Mouse (Mus musculus) testis, postnatal 14 days (tissue): Measurements from ENCODE around the gene Med13l.

Experiments used
- DNase-seq: peaks from one replicate; pipeline ENCODE4 v3.0.0; 2021; ENCODE audit warnings: low spot score

Gene Med13l

DNA sequence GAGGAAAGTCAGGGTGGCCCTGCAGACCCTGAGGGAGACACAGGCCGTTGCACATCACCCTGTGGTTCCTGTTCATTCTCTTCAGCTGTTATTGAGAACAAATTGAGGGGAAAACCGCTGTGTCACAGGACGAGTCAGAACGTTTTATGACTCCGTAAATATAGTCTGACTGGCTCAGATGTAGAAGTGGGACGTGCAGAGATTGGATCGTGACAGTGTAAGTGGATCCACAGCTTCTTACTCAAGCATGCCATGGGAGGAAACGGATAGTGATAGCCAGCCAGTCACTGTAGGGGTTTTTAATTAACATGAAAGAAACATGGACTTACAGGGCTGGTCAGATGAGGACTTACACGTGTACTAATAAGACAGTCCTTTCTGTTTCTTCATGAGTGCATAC is 174.0 kb downstream of the Med13l start:
- no peak for DNase-seq

DNA sequence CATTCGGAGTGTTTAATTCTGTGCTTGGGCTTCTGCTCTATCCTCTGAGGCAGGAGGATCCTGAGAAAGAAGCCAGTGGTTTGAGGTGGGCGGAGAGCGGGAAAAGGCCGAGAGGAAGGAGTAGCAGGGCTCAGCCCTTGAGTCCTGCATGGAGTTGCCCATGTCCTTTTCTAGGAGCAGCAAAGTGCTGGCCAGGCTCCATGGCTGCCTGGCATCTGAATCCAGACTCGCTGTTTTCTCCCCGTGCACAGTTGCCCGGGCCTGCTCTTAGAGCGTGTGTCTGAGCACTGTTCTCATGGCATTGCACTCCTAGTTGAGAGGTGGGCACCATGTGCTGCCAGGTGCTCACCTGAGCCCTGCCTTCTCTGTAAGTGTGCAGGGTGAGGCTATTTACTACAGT is 175.3 kb downstream of the Med13l start:
- no peak for DNase-seq

DNA sequence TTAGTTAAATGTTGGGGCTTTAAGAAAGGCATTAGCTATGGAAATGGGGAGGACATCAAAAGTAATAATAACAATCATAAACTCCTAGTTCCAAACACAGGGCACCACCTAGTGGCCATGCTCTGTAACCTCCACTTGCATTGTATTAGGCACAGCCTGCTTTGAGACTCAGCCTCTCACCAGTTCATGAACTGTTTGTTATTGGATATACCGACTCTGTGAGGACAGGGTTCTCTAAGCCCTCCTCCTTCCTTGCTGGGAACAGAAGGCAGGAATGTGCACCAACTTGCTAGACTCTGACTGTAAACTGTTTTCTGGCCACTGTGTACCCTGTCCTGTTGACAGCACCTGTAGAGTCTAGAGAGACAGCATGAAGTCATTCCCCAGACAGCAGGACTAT is 177.1 kb downstream of the Med13l start:
- no peak for DNase-seq

DNA sequence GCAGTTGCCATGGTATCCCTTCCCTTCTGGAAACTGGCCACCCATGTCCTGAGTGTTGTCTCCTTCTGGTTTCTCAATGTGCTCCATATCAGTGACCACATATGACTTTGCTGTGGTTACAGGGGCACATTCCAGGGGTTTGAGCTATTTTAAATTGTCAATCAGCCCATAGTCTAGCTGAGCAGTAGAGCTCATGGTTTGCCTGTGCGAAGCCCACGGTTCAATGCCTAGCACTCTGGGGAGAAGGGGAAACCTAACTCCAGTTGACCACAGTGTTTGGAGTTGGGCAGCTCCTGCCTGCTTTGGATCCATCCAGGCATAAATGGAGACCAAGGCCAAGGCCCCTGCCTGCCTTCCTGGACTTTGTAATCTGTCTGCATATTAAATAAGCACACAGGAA is 182.6 kb downstream of the Med13l start:
- no peak for DNase-seq

DNA sequence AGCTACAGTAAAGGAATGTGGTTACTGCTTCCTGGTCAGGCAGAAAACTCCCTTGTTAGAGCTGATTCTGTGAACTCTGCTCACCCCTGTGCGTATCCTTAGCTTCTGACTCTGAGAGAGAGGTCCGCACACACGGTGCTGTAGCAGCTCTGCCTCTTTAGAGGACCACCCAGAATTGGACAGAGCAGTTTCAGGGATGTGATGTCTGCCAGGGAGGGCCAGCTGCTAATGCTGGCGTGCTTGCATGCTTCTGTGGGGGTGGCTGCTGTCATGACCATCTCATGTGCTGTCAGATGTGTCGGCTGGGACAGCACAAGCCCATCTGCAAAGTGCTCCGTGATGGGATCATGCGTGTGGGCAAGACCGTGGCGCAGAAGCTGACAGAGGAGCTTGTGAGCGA is 186.5 kb downstream of the Med13l start:
- DNase-seq, result no peak

DNA sequence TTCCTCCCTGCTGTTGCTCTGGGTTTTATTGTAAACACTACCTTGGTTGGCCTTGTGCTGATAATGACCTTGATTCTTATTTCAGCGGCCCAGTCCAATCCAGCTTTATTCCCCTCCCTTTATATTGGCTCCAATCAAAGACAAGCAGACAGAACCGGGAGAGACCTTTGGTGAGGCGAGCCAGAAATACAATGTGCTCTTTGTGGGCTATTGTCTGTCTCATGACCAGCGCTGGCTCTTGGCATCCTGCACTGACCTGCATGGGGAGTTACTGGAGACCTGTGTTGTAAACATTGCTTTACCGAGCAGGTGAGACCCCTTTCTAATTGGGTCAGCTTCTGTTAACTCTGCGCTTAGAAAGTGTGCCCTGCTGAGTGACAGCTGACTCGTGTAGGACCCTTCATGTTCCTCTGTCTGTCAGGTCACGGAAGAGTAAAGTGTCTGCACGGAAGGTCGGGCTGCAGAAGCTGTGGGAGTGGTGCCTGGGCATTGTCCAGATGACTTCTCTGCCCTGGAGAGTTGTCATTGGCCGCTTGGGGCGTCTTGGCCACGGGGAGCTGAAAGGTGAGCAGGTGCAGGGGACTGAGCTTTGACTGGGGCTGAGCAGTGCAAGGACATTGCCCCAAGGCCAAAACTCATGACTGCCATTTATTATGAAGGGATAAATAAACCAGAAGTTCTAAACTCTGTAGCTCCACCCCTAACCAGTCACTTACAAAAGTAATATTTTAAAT is 191.1 kb downstream of the Med13l start:
- no peak for DNase-seq

DNA sequence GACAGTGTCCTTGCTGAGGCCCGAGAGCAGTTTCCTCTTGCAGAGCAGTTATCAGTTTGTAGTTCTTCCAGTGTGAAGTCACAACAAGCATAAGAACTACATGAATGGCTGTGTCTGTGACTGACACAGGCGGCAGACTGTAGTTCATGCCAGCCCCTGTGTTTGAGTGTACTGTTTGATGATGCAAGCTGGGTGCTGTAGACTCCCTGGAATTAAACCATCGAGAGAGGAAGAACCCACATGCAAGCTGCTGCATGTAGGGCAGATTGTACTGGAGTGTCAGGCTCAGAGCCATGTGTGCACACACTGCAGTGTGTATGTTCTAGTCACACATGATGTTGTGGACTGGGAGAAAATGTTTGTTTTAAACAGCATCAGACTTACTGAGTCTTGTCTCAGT is 192.4 kb downstream of the Med13l start:
- DNase-seq, result no peak

DNA sequence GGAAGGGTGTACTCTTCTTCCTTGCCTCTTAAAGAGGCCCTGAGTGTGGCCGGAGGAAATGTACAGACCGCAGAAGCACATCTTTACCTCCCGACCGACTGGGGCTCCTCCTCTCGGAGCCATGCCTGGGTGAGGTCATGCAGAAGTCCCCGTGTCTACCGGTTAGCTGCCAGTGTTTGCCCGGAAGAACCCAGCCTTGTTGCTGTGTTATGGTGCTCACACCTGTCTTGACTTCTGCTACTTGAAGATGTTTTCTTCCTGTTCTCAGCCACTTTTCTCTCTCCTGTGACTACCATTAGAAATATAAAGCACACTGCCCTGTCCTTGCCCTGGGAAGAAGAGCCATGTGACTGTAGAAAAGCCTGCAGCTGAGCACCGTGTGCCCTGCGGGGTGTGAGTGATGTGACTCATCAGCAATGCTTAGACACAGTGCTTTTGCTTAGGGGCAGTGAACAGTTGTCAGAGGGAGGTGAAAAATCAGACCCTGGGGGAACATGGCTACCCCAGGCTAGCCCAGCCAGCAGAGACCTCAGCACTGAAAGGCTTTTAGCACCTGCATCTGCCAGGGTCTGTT is 193.1 kb downstream of the Med13l start:
- no peak for DNase-seq

DNA sequence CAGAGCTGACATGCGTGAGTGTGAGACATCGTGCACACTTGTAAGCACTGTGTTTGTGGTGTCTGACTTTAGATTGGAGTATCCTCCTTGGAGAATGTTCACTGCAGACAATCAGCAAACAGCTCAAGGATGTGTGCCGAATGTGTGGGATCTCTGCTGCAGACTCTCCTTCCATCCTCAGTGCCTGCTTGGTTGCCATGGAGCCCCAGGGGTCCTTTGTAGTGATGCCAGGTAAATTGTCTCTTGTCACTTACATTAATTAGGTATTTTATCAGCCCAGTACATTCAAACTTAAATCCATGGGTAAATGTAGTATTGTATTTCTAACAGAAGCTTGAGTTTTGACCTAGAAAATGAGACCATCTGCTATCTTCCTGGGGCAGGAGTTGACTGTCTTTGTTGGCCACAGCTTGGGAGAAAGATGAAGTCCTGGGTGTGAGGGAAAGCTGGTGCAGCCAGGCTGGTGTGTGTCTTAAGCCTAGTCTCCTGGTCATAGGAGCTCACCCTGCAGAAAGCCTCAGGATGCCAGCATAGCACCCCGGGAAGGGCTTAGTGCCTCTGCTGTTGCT is 193.8 kb downstream of the Med13l start:
- DNase-seq, result no peak

DNA sequence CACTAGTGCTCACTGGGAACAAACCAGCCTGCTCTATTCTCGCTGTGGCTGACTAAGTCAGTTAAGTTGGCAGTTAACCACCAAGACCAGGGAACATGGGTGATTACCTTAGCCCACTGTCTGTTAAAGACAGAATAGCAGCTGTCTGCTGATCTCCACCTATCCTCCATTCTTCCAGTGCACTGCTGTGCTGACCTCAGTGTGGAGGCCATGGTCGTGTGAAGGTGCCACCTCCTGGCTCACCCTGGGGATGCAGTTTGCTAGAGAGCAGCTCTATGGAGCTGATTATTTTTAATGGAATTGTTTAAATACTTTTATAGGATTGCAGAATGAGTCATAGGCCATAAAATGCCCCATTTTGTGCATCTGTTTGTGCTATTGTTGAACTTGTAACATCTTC is 195.6 kb downstream of the Med13l start:
- no peak for DNase-seq

DNA sequence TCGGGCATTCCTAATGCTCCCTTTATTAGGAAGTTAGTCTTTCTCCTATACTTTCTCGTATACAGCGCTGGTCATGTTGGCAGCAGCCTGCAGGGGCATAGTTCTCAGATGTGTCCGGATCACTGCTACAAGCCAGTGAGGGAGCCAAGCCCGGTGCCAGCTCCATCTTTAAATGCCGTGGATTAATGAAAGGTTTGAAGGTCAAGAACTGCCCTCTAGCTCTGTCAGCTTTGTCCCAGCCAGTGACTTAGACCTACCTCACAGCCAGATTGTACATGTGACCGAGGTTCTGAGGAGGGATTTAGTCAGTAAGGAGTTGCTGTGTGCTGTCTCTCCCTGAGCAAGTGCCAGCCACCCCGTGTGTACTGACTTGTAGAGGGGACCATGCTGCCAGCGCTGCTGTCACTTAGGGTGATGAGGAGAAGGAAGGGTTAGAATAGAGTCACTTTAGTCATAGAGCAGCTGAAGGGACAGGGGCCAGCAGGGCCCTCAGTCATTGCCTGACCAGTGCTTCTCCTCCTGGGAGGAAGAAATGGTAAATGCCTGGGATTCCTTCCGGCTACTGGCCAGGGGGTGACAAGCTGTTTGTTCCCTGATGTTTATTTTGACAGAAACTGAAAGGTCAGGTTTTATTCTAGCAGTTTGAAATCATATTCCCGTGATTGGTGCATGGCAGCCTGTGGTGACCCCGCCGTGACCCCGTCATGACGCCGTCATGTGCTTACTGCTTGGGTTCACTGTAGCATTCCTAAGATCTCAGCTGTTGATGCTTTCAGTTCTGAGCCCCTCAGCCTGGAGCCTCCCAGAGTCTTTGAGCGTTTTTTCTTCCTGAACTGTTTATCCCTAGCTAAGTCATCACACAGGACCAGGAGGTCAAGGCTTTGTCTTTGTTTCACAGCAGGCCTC is 197.2 kb downstream of the Med13l start:
- DNase-seq, result no peak

DNA sequence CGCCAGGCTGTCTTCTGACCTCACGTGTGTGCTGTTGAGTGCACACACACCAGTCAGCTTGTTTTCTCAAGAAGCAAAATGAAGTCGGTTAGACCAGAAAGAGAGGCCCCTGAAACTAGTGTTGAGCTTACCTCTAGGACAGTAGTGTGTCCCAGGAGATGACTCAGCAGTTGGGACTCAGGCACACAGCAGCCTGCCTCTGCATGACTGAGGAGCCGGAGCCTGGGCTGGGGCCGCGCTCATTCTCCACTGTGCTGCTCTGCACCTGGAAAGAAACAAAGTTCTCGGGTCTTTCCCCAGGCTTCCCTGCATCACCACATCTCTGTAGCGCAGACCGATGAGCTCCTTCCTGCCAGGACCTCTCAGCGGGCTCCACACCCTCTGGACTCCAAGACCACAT is 200.5 kb downstream of the Med13l start:
- no peak for DNase-seq

DNA sequence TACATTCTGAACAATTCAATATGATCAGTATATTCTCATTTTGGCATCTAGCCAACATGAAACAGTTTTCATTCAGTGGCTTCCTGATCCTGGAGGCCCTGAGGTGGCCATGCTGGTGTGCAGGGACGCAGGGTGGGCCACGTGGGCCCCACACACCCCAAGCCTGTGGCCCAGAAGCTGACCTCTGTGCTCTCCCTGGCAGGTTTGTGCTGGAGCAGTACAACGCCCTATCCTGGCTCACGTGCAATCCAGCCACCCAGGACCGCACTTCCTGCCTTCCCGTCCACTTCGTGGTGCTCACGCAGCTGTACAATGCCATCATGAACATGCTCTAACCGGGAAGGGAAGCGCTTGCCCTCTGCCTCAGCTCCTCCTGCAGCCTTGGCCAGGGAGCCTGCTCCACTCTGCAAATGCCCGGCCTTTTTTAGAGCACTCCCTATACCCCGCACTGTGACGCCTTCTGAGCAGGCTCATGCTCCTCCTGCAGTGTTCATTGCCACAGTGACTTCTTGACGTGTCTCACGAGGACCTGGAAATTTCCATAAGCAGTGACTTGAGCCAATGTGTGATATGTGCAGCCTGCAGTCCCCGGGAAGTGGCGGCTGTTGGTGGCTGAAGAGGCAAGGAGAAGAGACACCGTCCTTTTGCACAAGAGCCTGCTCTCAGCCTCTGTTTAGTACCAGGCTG is 202.2 kb downstream of the Med13l start:
- no peak for DNase-seq

DNA sequence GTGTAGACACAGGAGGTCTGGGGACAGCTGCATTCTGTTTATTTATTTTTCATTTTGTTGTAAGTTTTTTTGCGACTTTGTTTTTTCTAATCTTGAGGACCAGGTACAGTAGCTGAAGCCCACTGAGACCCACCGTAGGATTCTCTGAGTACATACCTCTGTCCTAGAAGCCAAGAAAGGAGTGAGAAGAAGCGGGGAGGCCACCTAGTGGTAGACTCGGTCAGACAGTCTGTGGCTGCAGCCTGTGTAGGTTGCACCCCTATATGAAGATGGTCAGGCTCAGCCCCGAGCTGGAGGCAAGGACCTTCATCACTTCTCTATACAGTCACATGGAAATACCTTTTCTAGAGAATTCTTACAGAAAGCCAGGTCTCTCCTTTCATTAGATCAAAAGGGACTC is 202.9 kb downstream of the Med13l start:
- no peak for DNase-seq

DNA sequence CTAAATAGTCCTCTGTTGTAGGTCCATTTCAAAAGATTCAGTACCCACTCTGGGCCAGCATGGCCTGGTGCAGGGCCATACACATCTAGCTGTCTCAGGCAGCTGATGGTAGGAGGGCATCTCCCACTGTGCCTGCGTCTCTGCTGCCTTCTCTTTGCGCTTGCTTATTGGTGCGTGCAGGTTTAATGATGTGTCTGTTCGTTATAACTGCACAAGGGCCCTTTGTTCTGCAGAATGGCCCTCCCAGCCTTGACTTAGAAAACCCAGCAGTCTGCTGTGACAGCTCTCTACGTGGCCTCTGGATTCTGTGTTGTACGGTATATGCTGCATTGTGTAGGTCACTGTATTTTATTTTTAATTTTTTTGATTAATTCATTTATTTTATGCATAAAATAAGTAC is 208.7 kb downstream of the Med13l start:
- DNase-seq, result no peak

DNA sequence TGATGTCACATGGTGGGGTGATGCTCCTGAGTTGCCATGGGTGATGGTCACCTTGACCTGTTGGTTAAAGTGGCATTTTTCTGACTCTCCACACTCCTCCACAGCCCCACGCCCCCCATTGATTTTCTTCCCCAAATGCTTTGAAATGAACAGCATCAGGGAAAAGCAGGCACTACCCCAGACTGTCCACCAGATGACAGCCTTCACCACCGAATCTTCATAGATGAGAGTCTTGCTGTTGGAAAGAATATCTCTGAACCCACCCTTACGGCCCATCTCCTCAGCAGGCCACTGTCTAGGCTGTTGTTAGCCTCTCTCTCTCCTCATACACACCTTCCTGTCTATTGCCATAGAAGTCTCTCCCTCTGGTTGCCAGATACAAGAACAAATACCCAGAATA is 213.4 kb downstream of the Med13l start:
- DNase-seq, result no peak

DNA sequence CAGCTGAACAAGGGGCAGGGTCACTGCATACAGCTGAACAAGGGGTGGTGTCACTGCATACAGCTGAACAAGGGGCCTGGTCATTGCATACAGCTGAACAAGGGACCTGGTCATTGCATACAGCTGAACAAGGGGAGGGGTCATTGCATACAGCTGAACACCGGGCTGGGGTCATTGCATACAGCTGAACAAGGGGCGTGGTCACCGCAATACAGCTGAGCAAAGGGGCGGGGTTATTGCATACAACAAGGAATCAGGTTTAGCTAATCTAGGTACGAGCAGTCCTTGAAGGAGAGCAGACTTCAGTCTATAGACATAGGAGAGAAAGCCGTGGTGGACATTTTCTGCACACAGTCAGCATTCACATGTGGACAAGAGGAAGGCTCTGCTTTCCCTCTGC is 215.9 kb downstream of the Med13l start:
- DNase-seq, result no peak

DNA sequence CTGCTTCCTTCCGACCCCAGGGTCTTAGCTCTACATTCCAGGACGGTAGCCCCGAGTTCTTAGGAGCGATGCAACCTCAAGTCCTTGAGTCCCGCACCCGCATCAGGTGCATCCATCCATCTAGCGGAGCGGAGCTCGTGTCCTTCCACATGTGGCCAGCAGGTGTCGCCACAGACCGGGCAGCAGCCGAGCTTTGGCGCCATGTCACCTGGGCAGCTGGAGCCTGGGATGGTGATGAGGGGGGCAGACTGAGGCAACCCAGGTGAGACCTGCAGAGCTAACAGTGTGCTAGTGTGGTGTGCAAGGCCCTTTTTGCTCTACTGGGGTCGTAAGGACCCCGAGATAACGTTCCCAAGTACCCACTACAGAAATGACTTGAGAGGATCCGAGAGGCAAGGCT is 221.1 kb downstream of the Med13l start:
- DNase-seq, result peak; percentile 55

DNA sequence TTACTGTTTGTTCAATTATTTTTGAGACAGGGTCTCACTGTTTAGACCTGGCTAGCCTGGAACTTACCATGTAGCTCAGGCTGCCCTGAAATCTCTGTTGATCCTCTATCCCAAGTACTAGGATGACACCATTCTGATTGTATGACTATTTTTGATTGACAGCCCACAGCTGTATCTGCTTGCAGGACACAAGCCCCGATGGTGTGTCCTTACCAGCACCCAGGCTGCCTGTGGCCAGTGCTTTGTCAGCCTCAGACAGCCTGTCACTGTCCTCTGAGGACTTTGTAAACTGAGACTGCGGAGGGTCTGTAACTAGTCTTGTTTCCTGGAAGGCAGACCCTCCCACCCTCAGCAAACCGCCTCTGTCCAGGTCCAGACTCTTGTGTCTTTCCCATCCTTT is 221.7 kb downstream of the Med13l start:
- DNase-seq, result no peak

DNA sequence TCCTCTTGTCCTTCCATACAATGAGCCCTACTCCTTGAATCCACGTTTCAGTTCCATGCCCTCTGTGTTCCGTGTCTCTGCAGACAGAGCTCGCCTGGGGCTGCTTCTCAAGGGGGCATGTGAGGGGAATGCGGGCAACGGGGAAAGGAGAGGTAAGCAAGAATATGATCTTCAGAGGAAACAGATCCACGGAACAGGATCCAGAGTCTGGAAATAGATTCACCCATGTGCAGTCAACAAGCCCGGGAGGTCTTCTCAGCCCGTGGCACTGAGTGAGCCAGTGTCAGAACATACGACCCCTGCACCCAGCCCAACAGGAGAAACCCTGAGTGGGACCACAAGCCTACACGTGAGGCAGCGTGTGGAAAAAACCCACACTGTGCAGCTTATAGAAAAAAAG is 228.7 kb downstream of the Med13l start:
- no peak for DNase-seq

DNA sequence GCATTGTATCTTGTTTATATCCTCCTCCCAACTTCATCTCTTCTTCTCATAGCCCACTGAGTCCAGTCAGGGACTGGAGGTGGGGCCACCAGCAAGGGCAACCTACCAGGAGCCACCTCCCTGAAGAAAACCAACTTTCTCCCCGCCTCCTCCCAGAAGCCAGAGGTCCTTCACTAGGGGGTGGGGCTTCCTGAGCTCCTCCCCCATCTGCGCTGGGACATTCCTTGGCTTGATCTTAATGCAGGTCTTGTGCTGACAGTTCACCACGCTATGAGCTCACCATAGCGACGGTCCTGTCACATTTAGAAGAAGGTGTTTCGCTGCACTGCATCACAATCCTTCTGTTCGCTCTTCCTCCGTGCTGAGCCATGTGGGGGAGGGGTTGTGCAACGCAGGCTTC is 229.3 kb downstream of the Med13l start:
- no peak for DNase-seq

DNA sequence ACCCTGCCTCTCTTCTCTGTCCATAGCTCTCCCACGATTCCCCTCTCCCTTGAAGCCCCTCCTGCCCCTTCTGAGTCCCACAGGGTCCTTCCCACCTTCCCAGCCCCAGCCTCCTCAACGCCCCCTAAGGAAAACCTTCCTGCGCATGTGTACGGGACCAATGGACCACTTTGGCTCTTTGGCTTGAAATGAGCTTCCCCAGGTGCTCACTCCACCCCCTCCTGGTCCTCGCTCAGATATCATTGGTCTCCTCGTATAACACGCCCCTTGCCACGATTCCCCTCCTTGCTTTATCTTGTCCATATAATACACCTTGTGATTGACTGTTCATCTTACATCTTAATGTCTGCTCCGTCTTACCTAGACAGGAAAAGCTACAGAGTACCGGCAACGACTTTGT is 237.3 kb downstream of the Med13l start:
- no peak for DNase-seq
